Mouse (Mus musculus) gonadal fat pad, adult 2 months (tissue): ENCODE data around the gene Slc7a11. TPM values are rescaled to one million over a fixed set of nuclear protein-coding genes. Genes with fewer than 3 reads are reported as not detected.

Source experiments
- DNase-seq: peaks from one replicate; pipeline ENCODE4 v3.0.0-alpha.2; 2012; ENCODE audit warnings: low read depth
- polyA plus RNA-seq: library from polyadenylated mRNA; depleted of rRNA; stranded (reverse); fragments of >200 nt; gene quantifications from 2 replicates; pipeline ENCODE4 v1.2.3, GENCODE M21; 2012

Slc7a11 gene
- polyA plus RNA-seq, 1 experiment: 10.4 TPM

GRCm38 (mm10) chr3:50001635-50002034 is 441.8 kb downstream of the Slc7a11 start:
- DNase-seq: no peak

- no peak for DNase-seq
These were observed 450.5 kb downstream of the Slc7a11 start for GRCm38 (mm10) chr3:49992891-49993290.

GRCm38 (mm10) chr3:49987236-49987635 is 456.2 kb downstream of the Slc7a11 start:
- no peak for DNase-seq

- no peak for DNase-seq
These were observed 458.6 kb downstream of the Slc7a11 start for GRCm38 (mm10) chr3:49984795-49985194.

GRCm38 (mm10) chr3:49983429-49984268 is 459.8 kb downstream of the Slc7a11 start:
- no peak for DNase-seq

GRCm38 (mm10) chr3:49973994-49974393 is 469.4 kb downstream of the Slc7a11 start:
- DNase-seq: no peak

- no peak for DNase-seq
These were observed 477.8 kb downstream of the Slc7a11 start for GRCm38 (mm10) chr3:49965569-49965968.

GRCm38 (mm10) chr3:49960581-49960980 is 482.8 kb downstream of the Slc7a11 start:
- DNase-seq: no peak

- no peak for DNase-seq
These were observed 496.6 kb downstream of the Slc7a11 start for GRCm38 (mm10) chr3:49946845-49947244.

- no peak for DNase-seq
These were observed 498.6 kb downstream of the Slc7a11 start for GRCm38 (mm10) chr3:49944783-49945182.

GRCm38 (mm10) chr3:49937611-49938010 is 505.8 kb downstream of the Slc7a11 start:
- no peak for DNase-seq

- DNase-seq: no peak
These were observed 513.9 kb downstream of the Slc7a11 start for GRCm38 (mm10) chr3:49929496-49929895.

- no peak for DNase-seq
These were observed 514.7 kb downstream of the Slc7a11 start for GRCm38 (mm10) chr3:49928509-49929263.

GRCm38 (mm10) chr3:49913929-49914328 is 529.5 kb downstream of the Slc7a11 start:
- DNase-seq: no peak

GRCm38 (mm10) chr3:49910922-49911321 is 532.5 kb downstream of the Slc7a11 start:
- no peak for DNase-seq

GRCm38 (mm10) chr3:49908426-49909341 is 534.7 kb downstream of the Slc7a11 start:
- no peak for DNase-seq

GRCm38 (mm10) chr3:49893945-49894344 is 549.5 kb downstream of the Slc7a11 start:
- DNase-seq: no peak

GRCm38 (mm10) chr3:49887359-49887758 is 556.1 kb downstream of the Slc7a11 start:
- no peak for DNase-seq

GRCm38 (mm10) chr3:49886220-49886945 is 557.0 kb downstream of the Slc7a11 start:
- no peak for DNase-seq

GRCm38 (mm10) chr3:49880496-49880895 is 562.9 kb downstream of the Slc7a11 start:
- DNase-seq: no peak

- no peak for DNase-seq
These were observed 572.6 kb downstream of the Slc7a11 start for GRCm38 (mm10) chr3:49870786-49871185.
